In genomic region chr6:117570346-117570745, GRCm38 (mm10) we compare ENCODE assay signal across 28 mouse cellular contexts.
A peak's percentile ranks its signal among the peaks of the same experiment; 100 is the strongest.
DNase-seq lines count a peak whose midpoint lies in the region; ATAC-seq and TF ChIP-seq lines count a peak whose summit lies in the region.
"Had no signal": no experiment of that assay in that cellular context is flagged by ENCODE, and none has a peak within 500 bp of the region (broad histone marks: within the 10 kb centered on the region; RNA-seq: fewer than 3 reads in every experiment).

No protein-coding gene starts in this region.

- 0 out of 2 replicates have a peak, but pooled peaks have one; percentile 43 for TF ChIP-seq EP300 in heart, adult 2 months (IDR thresholded peaks at IDR 0.05; ENCODE audit: insufficient read depth, low read depth, low read length)
- no peak for TF ChIP-seq EP300 in stomach, postnatal 0 days (optimal IDR thresholded peaks at IDR 0.05)

- no peaks in the 10 kb centered on the region for H3K79me2 ChIP-seq in heart, adult 2 months (replicated peaks; ENCODE audit: control insufficient read depth, insufficient read depth, low read length)

- intact Hi-C loops in heart, adult 2 months (cut with DNase I): loop anchor here (5.0 kb wide), 1 partner anchor 37 kb away; no protein-coding TSS in a partner anchor

- 57% methylated on average over 7 of the region's 7 CpGs for WGBS in heart, adult 2 months
- 27% methylated on average over 7 of the region's 7 CpGs for WGBS in kidney, embryonic 15.5 days
- 34% methylated on average over 7 of the region's 7 CpGs for WGBS in neural tube, embryonic 15.5 days
- WGBS in stomach, postnatal 0 days: 42% methylated on average over 7 of the region's 7 CpGs
- 74% methylated on average over 7 of the region's 7 CpGs for WGBS in forebrain, embryonic 16.5 days

- H3K4me1 ChIP-seq in heart, adult 2 months (ENCODE audit: control insufficient read depth, insufficient read depth, low read length): peaks cover 24% of the 10 kb centered on the region
- peaks cover 30% of the 10 kb centered on the region for H3K4me1 ChIP-seq in kidney, embryonic 15.5 days
- peaks cover 6% of the 10 kb centered on the region for H3K4me1 ChIP-seq in neural tube, embryonic 15.5 days
- no peaks in the 10 kb centered on the region for H3K4me1 ChIP-seq in stomach, postnatal 0 days (replicated peaks; ENCODE audit: control insufficient read depth, insufficient read depth)
- H3K4me1 ChIP-seq in forebrain, embryonic 16.5 days (replicated peaks; ENCODE audit: control insufficient read depth, insufficient read depth, low read length): no peaks in the 10 kb centered on the region
- H3K4me1 ChIP-seq: forebrain, embryonic 15.5 days; neural tube, embryonic 12.5 days had no signal

- TF ChIP-seq POLR2A in heart, adult 2 months (IDR thresholded peaks at IDR 0.05; ENCODE audit: insufficient read depth, low read depth, low read length): no peak

- no peaks in the 10 kb centered on the region; the same call in 1 of the 2 replicates for H3K36me3 ChIP-seq in heart, adult 2 months (ENCODE audit: control insufficient read depth, insufficient read depth, low read length)
- H3K36me3 ChIP-seq in kidney, embryonic 15.5 days: no peaks in the 10 kb centered on the region
- H3K36me3 ChIP-seq in neural tube, embryonic 15.5 days: no peaks in the 10 kb centered on the region
- H3K36me3 ChIP-seq in stomach, postnatal 0 days (ENCODE audit: control insufficient read depth, insufficient read depth, low read length): no peaks in the 10 kb centered on the region
- no peaks in the 10 kb centered on the region for H3K36me3 ChIP-seq in forebrain, embryonic 16.5 days (ENCODE audit: control insufficient read depth, insufficient read depth)
- H3K36me3 ChIP-seq: embryonic facial prominence, embryonic 13.5 days; forebrain, embryonic 10.5 days; forebrain, embryonic 15.5 days; heart, embryonic 13.5 days; hindbrain, embryonic 10.5 days; intestine, embryonic 15.5 days; limb, embryonic 13.5 days; lung, embryonic 15.5 days; midbrain, embryonic 10.5 days; neural tube, embryonic 12.5 days had no signal

- TF ChIP-seq CTCF in heart, adult 2 months (IDR thresholded peaks at IDR 0.05): no peak
- TF ChIP-seq CTCF in stomach, postnatal 0 days (IDR thresholded peaks at IDR 0.05; ENCODE audit: low read depth): no peak

- H3K9me3 ChIP-seq in kidney, embryonic 15.5 days (replicated peaks): no peaks in the 10 kb centered on the region
- H3K9me3 ChIP-seq in neural tube, embryonic 15.5 days (replicated peaks): no peaks in the 10 kb centered on the region
- H3K9me3 ChIP-seq in stomach, postnatal 0 days (ENCODE audit: control insufficient read depth, low read length): no peaks in the 10 kb centered on the region
- no peaks in the 10 kb centered on the region for H3K9me3 ChIP-seq in forebrain, embryonic 16.5 days (ENCODE audit: control insufficient read depth, low read length)
- H3K9me3 ChIP-seq: embryonic facial prominence, embryonic 13.5 days; forebrain, embryonic 10.5 days; forebrain, embryonic 15.5 days; heart, embryonic 13.5 days; hindbrain, embryonic 10.5 days; intestine, embryonic 15.5 days; limb, embryonic 13.5 days; lung, embryonic 15.5 days; midbrain, embryonic 10.5 days; neural tube, embryonic 12.5 days had no signal

- no peak for DNase-seq in heart, adult 2 months
- no peak for DNase-seq in heart, adult 18-20 months
- peak; percentile 37 for DNase-seq in kidney, adult 9 months
- peak; percentile 12 for DNase-seq in neural tube, embryonic 10.5 days (ENCODE audit: extremely low spot score, low spot score)
- DNase-seq in stomach, postnatal 0 days (ENCODE audit: low spot score): peak; percentile 0
- DNase-seq: adrenal gland, postnatal 25 days; B cell, adult 2 months; cerebellum, adult 11-12 months; cerebellum, adult 9-11 months; heart, postnatal 14 days; right cerebral cortex, postnatal 4 days had no signal

- no peaks in the 10 kb centered on the region for H3K27me3 ChIP-seq in heart, adult 2 months (ENCODE audit: control insufficient read depth, insufficient read depth, low read length)
- H3K27me3 ChIP-seq in kidney, embryonic 15.5 days: peaks cover 4% of the 10 kb centered on the region; the same call in 1 of the 2 replicates
- no peaks in the 10 kb centered on the region for H3K27me3 ChIP-seq in neural tube, embryonic 15.5 days (replicated peaks)
- H3K27me3 ChIP-seq in stomach, postnatal 0 days (ENCODE audit: control insufficient read depth, insufficient read depth, low read length): no peaks in the 10 kb centered on the region
- H3K27me3 ChIP-seq in forebrain, embryonic 16.5 days (replicated peaks; ENCODE audit: control insufficient read depth, insufficient read depth, low read length): no peaks in the 10 kb centered on the region
- H3K27me3 ChIP-seq: embryonic facial prominence, embryonic 13.5 days; forebrain, embryonic 15.5 days; intestine, embryonic 15.5 days; neural tube, embryonic 12.5 days had no signal

- peak overlapping the region; percentile 42 for H3K27ac ChIP-seq in heart, adult 2 months
- H3K27ac ChIP-seq in kidney, embryonic 15.5 days: no peak overlapping the region
- no peak overlapping the region for H3K27ac ChIP-seq in neural tube, embryonic 15.5 days (replicated peaks)
- H3K27ac ChIP-seq in stomach, postnatal 0 days (replicated peaks): no peak overlapping the region
- H3K27ac ChIP-seq in forebrain, embryonic 16.5 days (ENCODE audit: low read length): no peak overlapping the region
- H3K27ac ChIP-seq: embryonic facial prominence, embryonic 13.5 days; forebrain, embryonic 10.5 days; forebrain, embryonic 15.5 days; heart, embryonic 13.5 days; hindbrain, embryonic 10.5 days; intestine, embryonic 15.5 days; layer of hippocampus, adult 2 months; left cerebral cortex, adult 2 months; limb, embryonic 13.5 days; lung, embryonic 15.5 days; midbrain, embryonic 10.5 days; neural tube, embryonic 12.5 days had no signal

- no peak overlapping the region for H3K9ac ChIP-seq in heart, adult 2 months (ENCODE audit: low read depth, low read length)
- H3K9ac ChIP-seq in kidney, embryonic 15.5 days: no peak overlapping the region
- H3K9ac ChIP-seq in neural tube, embryonic 15.5 days (replicated peaks): no peak overlapping the region
- H3K9ac ChIP-seq in stomach, postnatal 0 days (ENCODE audit: low read length): no peak overlapping the region
- no peak overlapping the region for H3K9ac ChIP-seq in forebrain, embryonic 16.5 days (replicated peaks; ENCODE audit: low read depth, low read length)
- H3K9ac ChIP-seq: embryonic facial prominence, embryonic 13.5 days; forebrain, embryonic 15.5 days; heart, embryonic 13.5 days; intestine, embryonic 15.5 days; limb, embryonic 13.5 days; lung, embryonic 15.5 days; neural tube, embryonic 12.5 days had no signal

- H3K4me3 ChIP-seq in heart, adult 2 months: no peak overlapping the region
- H3K4me3 ChIP-seq in kidney, embryonic 15.5 days (replicated peaks): no peak overlapping the region
- H3K4me3 ChIP-seq in neural tube, embryonic 15.5 days (replicated peaks): no peak overlapping the region
- H3K4me3 ChIP-seq in stomach, postnatal 0 days (ENCODE audit: low read depth, low read length): no peak overlapping the region
- H3K4me3 ChIP-seq in forebrain, embryonic 16.5 days (replicated peaks; ENCODE audit: low read length): no peak overlapping the region
- H3K4me3 ChIP-seq: embryonic facial prominence, embryonic 13.5 days; forebrain, embryonic 10.5 days; forebrain, embryonic 15.5 days; heart, embryonic 13.5 days; hindbrain, embryonic 10.5 days; intestine, embryonic 15.5 days; layer of hippocampus, adult 2 months; left cerebral cortex, adult 2 months; limb, embryonic 13.5 days; lung, embryonic 15.5 days; midbrain, embryonic 10.5 days; neural tube, embryonic 12.5 days had no signal

- H3K4me2 ChIP-seq in kidney, embryonic 15.5 days: no peak overlapping the region
- no peak overlapping the region for H3K4me2 ChIP-seq in neural tube, embryonic 15.5 days
- no peak overlapping the region for H3K4me2 ChIP-seq in stomach, postnatal 0 days (replicated peaks; ENCODE audit: low read depth)
- no peak overlapping the region for H3K4me2 ChIP-seq in forebrain, embryonic 16.5 days (ENCODE audit: low read length)
- H3K4me2 ChIP-seq: embryonic facial prominence, embryonic 13.5 days; forebrain, embryonic 15.5 days; heart, embryonic 13.5 days; intestine, embryonic 15.5 days; limb, embryonic 13.5 days; liver, embryonic 11.5 days; lung, embryonic 15.5 days; neural tube, embryonic 12.5 days had no signal

- no peak for ATAC-seq in kidney, embryonic 15.5 days (replicated peaks; ENCODE audit: low FRiP score)
- ATAC-seq in neural tube, embryonic 15.5 days (ENCODE audit: low FRiP score): no peak
- ATAC-seq in stomach, postnatal 0 days (ENCODE audit: low FRiP score, low TSS enrichment): no peak
- ATAC-seq in forebrain, embryonic 16.5 days: no peak
- ATAC-seq: forebrain, embryonic 15.5 days; hindbrain, embryonic 16.5 days; intestine, embryonic 15.5 days had no signal

Comparison
In these comparisons a context has a peak if more than half of its experiments do, and no peak if none do; other contexts are left out.
1. DNase-seq: peak in kidney, adult 9 months (single experiment), neural tube, embryonic 10.5 days (single experiment) and stomach, postnatal 0 days (single experiment); none in heart, adult 2 months (0 of 2) and heart, adult 18-20 months (0 of 2).